Mouse (Mus musculus): ENCODE measurements around the gene Zfp953.
A peak's percentile ranks its signal among the peaks of the same experiment; 100 is the strongest.
"Not testable (repeated sequence)": the region's sequence is repeated elsewhere in the genome, so short reads cannot be mapped to it uniquely, and the experiment has no call there.

Gene Zfp953

DNA sequence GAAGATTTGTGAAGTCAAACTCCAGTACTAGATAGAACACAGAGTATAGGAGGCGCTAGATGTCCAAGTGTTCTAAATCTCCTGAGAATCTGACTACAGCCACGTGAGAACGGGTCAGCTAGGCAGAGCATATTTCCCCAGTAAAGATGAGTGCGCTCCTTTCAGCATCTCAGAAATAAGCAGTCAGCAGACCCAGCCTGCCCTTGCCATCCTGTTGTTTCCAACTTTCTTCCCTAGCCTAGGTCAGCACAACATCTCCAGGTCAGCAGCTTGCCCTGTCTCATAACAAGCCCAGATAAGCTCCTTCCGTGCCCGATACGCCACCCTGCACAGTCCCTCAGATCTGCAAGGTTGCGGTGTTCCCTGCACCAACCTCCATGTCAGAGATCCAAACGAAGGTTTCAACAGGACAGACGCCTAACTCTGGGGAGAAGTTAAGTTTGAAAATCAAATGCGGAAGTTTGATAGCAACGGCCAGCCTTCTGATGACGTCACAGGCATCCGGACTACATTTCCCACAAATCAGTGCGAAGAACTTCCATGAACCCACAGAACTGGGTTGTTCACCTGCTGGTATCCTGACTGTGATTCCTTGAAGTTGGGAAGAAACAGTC is at the start of gene Zfp953, which contains the start of gene Gm28044:
Zfp953 (minus strand) TSS at position 475 of the 614 bp plus-strand sequence.
Gm28044 (minus strand) TSS at position 406 of the 614 bp plus-strand sequence.
- peak; percentile 88 for DNase-seq (ENCODE audit: low spot score)

DNA sequence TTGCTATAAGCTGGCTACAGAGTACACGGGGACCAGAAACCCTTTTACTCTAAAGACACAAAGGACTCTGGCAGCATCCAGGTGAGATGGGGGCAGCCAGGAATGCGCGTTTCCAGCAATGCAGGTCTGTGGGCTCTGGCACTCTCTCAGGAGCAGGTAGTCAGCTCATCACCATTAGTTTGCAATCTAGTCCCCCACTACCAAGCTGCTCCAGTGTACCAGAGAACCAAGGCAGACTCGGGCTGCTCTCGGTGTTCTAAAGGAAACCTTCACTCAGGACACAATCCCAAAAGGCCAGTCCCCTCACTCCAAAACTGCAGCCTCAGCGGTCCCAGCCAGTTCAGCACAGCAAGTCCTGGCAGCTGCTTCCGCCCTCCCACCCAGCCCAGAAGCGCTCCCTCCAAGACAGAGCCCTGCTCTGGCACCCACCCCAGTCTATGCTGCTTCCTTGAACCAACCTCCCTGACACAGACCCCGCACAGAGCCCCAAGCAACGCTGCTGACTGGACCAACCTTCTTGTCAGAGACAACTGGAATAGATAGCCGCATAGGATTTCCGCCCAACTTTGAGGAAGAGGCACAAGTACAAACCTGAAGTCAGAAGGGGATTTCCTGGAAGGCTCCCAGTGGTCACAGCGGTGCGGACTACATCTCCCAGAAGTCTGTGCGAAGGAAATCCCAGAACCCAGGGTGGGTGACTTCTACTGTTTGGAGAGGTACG is 38.9 kb upstream of the Zfp953 start, which contains the start of gene Zfp429:
Zfp429 (minus strand) TSS at position 637 of the 721 bp plus-strand sequence.
- DNase-seq (ENCODE audit: low spot score): peak; percentile 79

DNA sequence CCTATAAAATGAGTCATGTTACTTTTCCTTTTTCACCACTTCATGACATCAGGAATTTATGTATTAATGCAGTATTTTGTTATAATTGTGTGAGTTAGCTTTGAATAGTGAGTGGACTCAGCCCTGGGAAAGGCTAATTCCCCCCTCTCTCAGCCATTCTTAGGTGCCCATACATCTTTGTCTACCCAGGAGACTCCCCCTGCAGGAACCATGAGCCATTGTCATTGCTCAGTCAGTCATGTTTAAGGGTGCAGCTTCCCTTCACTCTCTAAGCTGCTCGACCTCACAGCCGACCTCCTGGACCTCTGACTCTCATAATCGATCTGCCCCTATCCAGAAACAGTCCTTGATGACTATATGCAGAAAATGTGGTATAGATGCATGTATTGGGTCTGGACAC is 15.8 kb upstream of the Zfp953 start:
- DNase-seq (ENCODE audit: low spot score): not testable (repeated sequence)

DNA sequence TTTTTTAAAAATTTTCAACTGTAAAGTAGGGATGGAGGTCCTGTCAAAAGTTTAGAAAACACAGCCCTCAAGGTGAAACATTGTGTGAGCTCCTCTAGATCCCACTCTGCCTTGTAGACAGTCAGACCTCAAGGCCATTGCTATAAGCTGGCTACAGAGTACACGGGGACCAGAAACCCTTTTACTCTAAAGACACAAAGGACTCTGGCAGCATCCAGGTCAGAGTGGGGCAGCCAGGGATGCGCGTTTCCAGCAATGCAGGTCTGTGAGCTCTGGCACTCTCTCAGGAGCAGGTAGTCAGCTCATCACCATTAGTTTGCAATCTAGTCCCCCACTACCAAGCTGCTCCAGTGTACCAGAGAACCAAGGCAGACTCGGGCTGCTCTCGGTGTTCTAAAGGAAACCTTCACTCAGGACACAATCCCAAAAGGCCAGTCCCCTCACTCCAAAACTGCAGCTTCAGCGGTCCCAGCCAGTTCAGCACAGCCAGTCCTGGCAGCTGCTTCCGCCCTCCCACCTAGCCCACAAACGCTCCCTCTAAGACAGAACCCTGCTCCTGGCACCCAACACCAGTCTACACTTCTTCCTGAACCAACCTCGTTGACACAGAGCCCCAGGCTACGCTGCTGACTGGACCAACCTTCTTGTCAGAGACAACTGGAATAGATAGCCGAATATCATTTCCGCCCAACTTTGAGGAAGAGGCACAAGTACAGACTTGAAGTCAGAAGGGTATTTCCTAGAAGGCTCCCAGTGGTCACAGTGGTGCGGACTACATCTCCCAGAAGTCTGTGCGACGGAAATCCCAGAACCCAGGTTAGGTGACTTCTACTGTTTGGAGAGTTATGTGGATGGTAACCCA is 14.9 kb upstream of the Zfp953 start, which contains the start of the genes Gm28041 and Zfp456:
Gm28041 (minus strand) TSS at position 684 of the 862 bp plus-strand sequence.
Zfp456 (minus strand) TSS at position 761 of the 862 bp plus-strand sequence.
- peak; percentile 70 for DNase-seq (ENCODE audit: low spot score)

DNA sequence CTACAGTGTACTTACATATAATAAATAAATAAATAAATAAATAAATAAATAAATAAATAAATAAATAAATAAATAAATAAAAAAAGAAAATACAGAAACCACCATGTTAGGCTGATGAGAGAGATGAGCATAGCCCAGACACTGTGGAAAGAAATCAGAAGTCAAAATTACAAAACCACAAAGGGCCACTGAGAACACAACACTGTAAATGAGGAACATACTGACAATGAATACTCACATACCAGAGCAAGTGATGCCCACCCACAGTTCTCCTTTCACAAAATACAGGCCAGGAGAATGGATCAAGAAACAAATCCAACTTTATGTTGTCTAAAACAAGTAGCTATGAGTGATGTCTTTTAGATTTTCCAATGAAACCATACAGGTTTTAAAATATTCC is 8.6 kb downstream of the Zfp953 start:
- DNase-seq (ENCODE audit: low spot score): no peak

DNA sequence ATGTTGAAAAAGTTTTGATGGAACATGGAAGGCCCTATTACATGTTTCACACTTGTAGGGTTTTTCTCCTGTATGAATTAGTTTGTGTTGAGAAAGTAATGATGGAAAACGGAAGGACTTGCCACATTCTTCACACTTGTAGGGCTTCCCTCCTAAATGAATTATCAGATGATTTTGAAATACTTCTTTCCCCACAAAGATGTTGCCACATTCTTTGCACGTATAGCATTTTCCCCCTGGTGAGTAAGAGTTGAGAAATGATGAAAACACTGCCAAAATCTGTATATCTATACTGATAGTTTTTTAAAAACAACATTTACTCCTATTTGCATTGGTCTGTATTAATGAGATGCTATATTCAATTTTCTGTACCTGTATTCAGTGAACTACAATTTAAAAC is 17.0 kb downstream of the Zfp953 start:
- no peak for DNase-seq (ENCODE audit: low spot score)

DNA sequence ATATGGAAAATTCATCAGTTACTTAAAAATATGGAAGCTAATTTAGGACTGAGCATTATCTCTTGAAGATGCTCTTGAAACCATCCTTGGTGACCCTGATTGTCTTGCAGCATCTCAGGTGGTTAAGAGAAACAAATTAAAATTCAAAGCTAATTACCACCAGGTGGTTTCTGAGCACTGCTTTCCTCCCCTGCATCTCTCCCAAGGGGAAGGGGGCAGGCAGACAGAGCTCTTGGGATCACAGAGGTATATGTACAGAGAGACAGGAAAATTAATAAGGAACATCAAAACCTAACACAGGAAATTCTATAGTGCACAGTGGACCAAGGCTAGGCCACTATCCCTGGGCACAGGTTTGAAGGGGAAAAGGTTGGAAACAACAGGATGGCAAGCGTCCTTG is 27.5 kb downstream of the Zfp953 start:
- DNase-seq (ENCODE audit: low spot score): no peak

DNA sequence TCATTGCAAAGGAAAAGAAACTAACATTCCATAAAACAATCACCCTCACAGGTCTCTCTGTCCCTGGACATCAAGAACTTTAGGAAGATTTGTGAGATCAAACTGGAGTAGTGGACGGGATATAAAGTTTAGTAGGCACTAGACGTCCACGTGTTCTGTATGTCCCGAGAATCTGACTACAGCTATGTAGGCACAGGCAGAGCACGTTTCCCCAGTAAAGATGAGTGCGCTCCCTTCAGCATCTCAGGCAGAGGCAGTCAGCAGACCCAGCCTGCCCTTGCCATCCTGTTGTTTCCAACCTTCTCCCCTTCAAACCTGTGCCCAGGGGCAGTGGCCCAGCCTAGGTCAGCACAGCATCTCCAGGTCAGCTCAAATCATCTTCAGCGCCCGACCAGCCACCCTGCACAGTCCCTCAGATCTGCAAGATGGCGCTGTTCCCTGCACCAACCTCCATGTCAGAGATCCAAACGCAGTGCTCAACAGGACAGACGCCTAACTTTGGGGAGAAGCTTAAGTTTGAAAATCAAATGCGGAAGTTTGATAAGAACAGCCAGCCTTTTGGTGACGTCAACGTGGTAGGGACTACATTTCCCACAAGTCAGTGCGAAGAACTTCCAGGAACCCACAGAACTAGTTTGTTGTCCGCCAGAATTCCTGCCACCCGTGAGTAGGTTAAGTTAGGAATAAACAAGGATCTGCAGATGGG is 28.2 kb downstream of the Zfp953 start, which contains the start of gene Zfp595:
Zfp595 (minus strand) TSS at position 552 of the 706 bp plus-strand sequence.
- peak; percentile 76 for DNase-seq (ENCODE audit: low spot score)

DNA sequence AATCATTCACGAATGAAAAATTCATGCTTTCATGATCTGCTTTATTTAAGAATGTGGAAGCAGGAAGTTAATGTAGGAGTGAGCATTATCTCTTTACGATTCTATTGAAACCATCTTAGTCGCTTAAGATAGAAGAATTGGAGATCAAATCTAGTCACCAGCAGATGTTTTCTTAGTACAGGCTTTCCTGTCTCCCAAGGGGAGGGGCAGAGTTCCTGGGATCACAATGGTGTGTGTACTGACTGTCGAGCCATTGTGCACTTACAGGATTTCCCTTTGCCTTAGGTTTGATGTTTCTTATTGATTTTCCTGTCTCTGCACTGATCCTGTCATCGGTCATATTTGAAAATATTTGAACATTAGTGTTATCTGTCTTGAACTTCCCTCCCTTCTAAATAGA is 53.7 kb downstream of the Zfp953 start:
- DNase-seq (ENCODE audit: low spot score): no peak

DNA sequence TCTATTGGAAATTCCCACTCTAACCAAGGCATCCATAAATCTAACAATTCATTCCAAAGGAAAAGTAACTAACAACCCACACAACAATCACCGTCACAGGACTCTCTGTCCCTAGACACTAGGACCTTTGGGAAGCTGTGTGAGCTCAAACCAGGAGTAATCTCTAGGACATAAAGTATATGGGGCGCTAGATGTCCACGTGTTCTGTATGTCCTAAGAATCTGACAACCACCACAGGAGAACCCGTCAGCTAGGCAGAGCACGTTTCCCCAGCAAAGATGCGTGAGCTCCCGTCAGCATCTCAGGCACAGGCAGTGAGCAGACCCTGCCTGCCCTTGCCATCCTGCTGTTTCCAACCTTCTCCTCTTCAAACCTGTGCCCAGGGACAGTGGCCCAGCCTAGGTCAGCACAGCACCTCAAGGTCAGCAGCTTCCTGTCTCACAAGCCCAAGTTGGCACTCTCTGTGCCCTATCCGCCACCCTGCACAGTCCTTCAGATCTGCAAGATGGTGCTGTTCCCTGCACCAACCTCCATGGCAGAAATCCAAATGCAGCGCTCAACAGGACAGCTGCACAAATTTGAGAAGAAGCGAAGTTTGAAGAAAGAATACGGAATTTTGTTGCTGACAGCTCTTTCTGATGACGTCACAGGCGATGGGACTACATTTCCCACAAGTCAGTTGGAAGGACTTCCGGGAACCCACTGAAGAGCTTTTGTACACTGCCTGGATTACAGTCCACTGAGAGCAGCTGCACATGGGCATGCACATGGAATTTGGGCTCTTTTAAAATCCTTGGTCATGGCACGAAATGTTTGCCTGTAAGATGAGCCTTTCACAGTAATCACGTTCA is 54.4 kb downstream of the Zfp953 start, which contains the start of gene Zfp457:
Zfp457 (minus strand) TSS at position 664 of the 851 bp plus-strand sequence.
- peak; percentile 85 for DNase-seq (ENCODE audit: low spot score)
